Mouse (Mus musculus) cerebellum, postnatal 10 days (tissue): ENCODE measurements at regions not wholly inside any gene's neighbourhood (a gene's known extent, or its start where the extent isn't known, plus 50 kb on each side); places are given as distances from the start of the nearest gene placed in this dataset.
A peak's percentile ranks its signal among the peaks of the same experiment; 100 is the strongest.

Experiments used
- DNase-seq, 2 experiments: peaks; one replicate each; pipeline ENCODE4 v3.0.0; 2021; ENCODE audit warnings: mixed read lengths in 2 of 2

- DNase-seq = peak; percentile 10 to 12
These were observed 527.2 kb downstream of the Triml1 start for GRCm38 (mm10) chr8:42614077-42614476.

GRCm38 (mm10) chr8:42596639-42597038 lies 544.6 kb downstream of the Triml1 start:
- no peak for DNase-seq
